Mouse (Mus musculus) neural tube, embryonic 13.5 days (tissue): ENCODE data around the gene Grin3b. TPM values are rescaled to one million over a fixed set of nuclear protein-coding genes. Genes with fewer than 3 reads are reported as not detected.

ENCODE experiments used
- ATAC-seq: fragments of 200-750 bp; cut with Nextera tagmentation; 2 replicates; pipeline ENCODE4 v1.8.0; 2017; ENCODE audit warnings: low read depth, mild to moderate bottlenecking, moderate TSS enrichment, moderate library complexity
- H3K27ac ChIP-seq: fragments of 300-500 bp; sonication (generic); replicated peaks from 2 replicates; pipeline ENCODE4 v1.5.1; 2015; ENCODE audit warnings: moderate library complexity, mild to moderate bottlenecking, inconsistent platforms
- H3K27me3 ChIP-seq: fragments of 300-500 bp; sonication (generic); 2 replicates; pipeline ENCODE4 v1.6.1; 2015; ENCODE audit warnings: mild to moderate bottlenecking, inconsistent platforms
- H3K36me3 ChIP-seq: fragments of 300-500 bp; sonication (generic); 2 replicates; pipeline ENCODE4 v1.6.1; 2015; ENCODE audit warnings: mild to moderate bottlenecking, inconsistent platforms
- H3K4me1 ChIP-seq: fragments of 300-500 bp; sonication (generic); replicated peaks from 2 replicates; pipeline ENCODE4 v1.6.1; 2015; ENCODE audit warnings: inconsistent platforms
- H3K4me2 ChIP-seq: fragments of 300-500 bp; sonication (generic); 2 replicates; pipeline ENCODE4 v1.6.1; 2015; ENCODE audit warnings: inconsistent platforms, mild to moderate bottlenecking, moderate library complexity
- H3K4me3 ChIP-seq: fragments of 300-500 bp; sonication (generic); 2 replicates; pipeline ENCODE4 v1.5.1; 2015; ENCODE audit warnings: mild to moderate bottlenecking, inconsistent platforms
- H3K9ac ChIP-seq: fragments of 300-500 bp; sonication (generic); 2 replicates; pipeline ENCODE4 v1.6.1; 2015; ENCODE audit warnings: moderate library complexity, mild to moderate bottlenecking, inconsistent platforms
- H3K9me3 ChIP-seq: fragments of 300-500 bp; sonication (generic); 2 replicates; pipeline ENCODE4 v1.6.1; 2016; ENCODE audit warnings: inconsistent platforms
- WGBS: fragments of 180-500 bp; shearing (Covaris S2); methylation state at CpG from one replicate; pipeline ENCODE4 v1.1.7; 2015; 5-methylcytosine and 5-hydroxymethylcytosine counted together
- polyA plus RNA-seq: library from polyadenylated mRNA; unstranded; fragments of >200 nt; fragmentation: Nextera tagmentation; extraction: Ambion mirVana; gene quantifications from 2 replicates; pipeline ENCODE4 v1.2.1, GENCODE M21; 2015

The Grin3b gene
- polyA plus RNA-seq, 1 experiment from 2014 or later, result 0.61 TPM

DNA sequence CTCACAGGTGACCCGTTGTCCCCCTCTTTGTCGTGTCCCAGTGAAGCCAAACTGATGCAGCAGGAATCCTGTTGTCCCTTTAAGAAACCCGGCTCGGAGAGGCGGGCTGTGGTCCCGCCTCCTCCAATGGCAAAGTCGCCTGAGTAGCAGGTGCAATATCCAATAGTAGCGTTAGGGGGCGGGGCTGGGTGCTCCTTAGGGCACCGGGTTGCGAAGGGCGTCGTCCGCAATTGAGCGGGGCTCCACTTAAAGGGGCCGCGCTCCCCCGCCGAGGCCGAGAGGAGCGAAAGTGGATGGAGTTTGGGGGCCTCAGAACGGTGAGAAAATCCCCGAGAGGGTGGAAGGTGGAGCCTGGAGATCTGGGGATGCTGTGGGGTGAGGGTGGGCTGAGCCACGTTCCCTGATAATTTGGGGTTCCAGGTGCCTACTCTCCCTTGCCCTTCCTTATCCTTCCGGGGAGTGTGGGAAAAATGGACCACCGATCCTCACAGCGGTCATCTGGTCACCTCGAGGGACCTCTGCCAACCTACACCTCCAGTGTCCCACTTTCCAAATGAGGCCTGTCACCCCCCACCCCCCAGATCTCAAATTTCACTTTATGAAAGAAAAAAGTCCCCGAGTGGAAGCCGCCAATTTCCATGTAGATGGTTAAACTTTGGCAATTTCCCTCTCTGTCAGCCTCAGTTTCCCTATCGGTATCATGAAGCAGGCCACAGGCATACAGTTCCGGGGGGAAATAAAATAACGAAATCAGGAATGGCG lies 25.9 kb downstream of the Grin3b start, which contains the start of gene Abca7:
TSS of gene Abca7 (plus strand) at position 223 of the 762 bp plus-strand sequence.
- peak within 1 kb of the TSS; percentile 70 for H3K4me2 ChIP-seq
- peaks cover 13% of the 10 kb centered on the region for H3K27me3 ChIP-seq
- H3K9me3 ChIP-seq, result 0 out of 2 replicates have a peak, but pooled peaks cover 3% of the 10 kb centered on the region
- WGBS, result 1% methylated on average over 34 of the region's 34 CpGs
- H3K27ac ChIP-seq, result peak within 1 kb of the TSS; percentile 68
- H3K4me3 ChIP-seq, result peak within 1 kb of the TSS; percentile 51
- peaks cover 17% of the 10 kb centered on the region for H3K4me1 ChIP-seq
- ATAC-seq, result peak; percentile 85
- H3K36me3 ChIP-seq, result peaks cover 5% of the 10 kb centered on the region; the same call in 1 of the 2 replicates
- H3K9ac ChIP-seq, result peak within 1 kb of the TSS; percentile 74

DNA sequence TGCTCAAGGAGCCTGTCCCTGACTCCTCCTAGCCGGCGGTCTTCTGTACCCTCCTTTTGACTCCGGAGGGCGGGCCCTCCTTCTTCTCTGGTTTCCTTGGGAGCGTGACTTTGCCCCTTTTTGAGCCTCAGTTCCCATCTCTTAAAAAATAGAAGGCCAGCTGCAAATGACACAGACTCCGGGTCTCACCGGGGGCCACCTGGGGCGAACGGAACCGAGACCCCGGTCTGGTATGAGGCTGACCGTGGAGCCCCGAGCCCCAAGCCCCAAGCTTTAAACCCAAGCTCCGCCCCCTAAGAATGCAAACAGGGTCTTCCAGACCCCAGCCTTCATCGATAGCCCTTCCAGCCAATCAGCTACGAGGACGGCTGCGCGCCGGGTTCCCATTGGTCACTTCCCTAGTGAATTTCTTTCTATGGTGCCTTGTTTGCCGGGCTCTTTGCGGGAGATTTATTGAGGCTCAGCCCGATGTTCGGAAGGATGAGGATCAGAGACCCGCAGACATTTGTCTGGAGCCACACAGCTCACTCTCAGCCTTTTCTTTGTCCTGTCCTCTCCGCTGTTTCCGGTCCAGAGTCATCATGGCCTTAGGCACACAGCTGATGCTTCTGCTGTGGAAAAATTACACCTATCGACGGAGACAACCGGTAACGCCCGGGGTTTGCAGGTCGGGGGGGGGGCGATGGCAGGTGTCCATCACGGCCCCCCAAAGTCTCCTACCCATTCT lies 26.7 kb downstream of the Grin3b start:
- Histone ChIP-seq H3K27ac (peak overlapping the region; percentile 68), H3K4me2 (peak overlapping the region; percentile 70), H3K9me3 (no peaks in the 10 kb centered on the region), H3K4me3 (peak overlapping the region; percentile 51), H3K9ac (peak overlapping the region; percentile 74), H3K4me1 (peaks cover 17% of the 10 kb centered on the region), H3K27me3 (peaks cover 21% of the 10 kb centered on the region), H3K36me3 (peaks cover 5% of the 10 kb centered on the region; the same call in 1 of the 2 replicates)
- under 1% methylated on average over 35 of the region's 35 CpGs for WGBS
- peak; percentile 78 for ATAC-seq

DNA sequence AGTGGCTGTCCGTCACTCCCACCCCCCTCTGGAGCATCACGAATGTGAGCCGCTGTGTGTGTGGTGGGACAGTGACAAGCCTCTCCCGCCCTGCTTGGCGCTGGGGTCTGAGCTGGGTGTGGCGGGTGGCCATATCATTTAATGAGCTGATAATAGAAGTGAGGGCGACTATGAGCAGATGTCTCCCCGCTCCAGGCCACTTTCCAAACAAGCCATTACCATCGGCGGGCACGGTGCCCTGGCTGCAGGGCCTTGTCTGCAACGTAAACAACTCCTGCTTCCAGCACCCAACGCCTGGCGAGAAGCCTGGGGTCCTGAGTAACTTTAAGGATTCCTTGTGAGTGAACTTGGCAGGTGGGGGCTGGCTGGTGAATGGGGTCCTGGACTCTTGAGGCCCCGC lies 27.3 kb downstream of the Grin3b start:
- no peaks in the 10 kb centered on the region for H3K9me3 ChIP-seq
- peak overlapping the region; percentile 68 for H3K27ac ChIP-seq
- peak overlapping the region; percentile 59 for H3K9ac ChIP-seq
- ATAC-seq, result peak; percentile 25
- peak overlapping the region; percentile 51 for H3K4me3 ChIP-seq
- H3K4me2 ChIP-seq, result peak overlapping the region; percentile 70
- H3K4me1 ChIP-seq, result peaks cover 17% of the 10 kb centered on the region
- H3K36me3 ChIP-seq, result peaks cover 5% of the 10 kb centered on the region; the same call in 1 of the 2 replicates
- peaks cover 26% of the 10 kb centered on the region for H3K27me3 ChIP-seq
- whole genome bisulfite sequencing, result 5% methylated on average over 15 of the region's 15 CpGs

DNA sequence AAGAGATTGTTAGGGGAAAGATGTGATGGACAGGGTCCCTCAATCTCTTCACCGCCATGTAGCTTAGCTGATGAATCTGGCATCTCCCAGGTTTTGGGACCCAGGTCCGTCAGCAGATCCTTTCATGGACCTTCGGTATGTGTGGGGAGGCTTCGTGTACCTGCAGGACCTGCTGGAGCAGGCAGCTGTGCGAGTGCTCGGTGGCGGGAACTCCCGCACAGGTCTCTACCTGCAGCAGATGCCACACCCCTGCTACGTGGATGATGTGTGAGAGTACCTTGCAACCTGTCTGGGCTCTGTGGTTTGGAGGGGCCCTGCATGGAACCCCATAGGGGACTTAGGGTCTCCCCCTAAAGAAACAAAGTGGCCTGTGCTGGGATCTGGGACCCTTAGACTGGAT lies 31.4 kb downstream of the Grin3b start:
- WGBS, result 72% methylated on average over 9 of the region's 9 CpGs
- Histone ChIP-seq H3K4me2 (no peak overlapping the region), H3K27ac (no peak overlapping the region), H3K9me3 (no peaks in the 10 kb centered on the region), H3K27me3 (peaks cover 37% of the 10 kb centered on the region), H3K4me3 (no peak overlapping the region), H3K36me3 (peaks cover 7% of the 10 kb centered on the region; the same call in 1 of the 2 replicates), H3K9ac (0 out of 2 replicates have a peak overlapping the region, but pooled peaks have one; percentile 0), H3K4me1 (peaks cover 15% of the 10 kb centered on the region)
- ATAC-seq, result no peak

DNA sequence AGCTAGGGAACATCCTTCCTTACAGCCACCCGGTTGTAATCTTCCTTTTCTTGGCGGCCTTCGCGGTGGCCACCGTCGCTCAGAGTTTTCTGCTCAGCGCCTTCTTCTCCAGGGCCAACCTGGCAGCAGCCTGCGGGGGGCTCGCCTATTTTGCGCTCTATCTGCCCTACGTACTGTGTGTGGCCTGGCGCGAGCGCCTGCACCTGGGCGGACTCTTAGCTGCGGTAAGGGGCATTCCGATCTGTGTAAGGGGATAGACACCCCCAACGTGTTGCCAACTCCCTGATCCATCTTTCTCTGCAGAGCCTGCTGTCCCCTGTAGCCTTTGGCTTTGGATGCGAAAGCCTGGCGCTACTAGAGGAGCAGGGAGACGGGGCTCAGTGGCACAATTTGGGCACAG lies 32.3 kb downstream of the Grin3b start:
- H3K9me3 ChIP-seq, result no peaks in the 10 kb centered on the region
- H3K4me2 ChIP-seq, result no peak overlapping the region
- peaks cover 11% of the 10 kb centered on the region for H3K36me3 ChIP-seq
- H3K27me3 ChIP-seq, result peaks cover 37% of the 10 kb centered on the region
- no peak overlapping the region for H3K27ac ChIP-seq
- peaks cover 10% of the 10 kb centered on the region for H3K4me1 ChIP-seq
- H3K9ac ChIP-seq, result 0 out of 2 replicates have a peak overlapping the region, but pooled peaks have one; percentile 39
- WGBS, result 28% methylated on average over 21 of the region's 21 CpGs
- ATAC-seq, result no peak
- no peak overlapping the region for H3K4me3 ChIP-seq

DNA sequence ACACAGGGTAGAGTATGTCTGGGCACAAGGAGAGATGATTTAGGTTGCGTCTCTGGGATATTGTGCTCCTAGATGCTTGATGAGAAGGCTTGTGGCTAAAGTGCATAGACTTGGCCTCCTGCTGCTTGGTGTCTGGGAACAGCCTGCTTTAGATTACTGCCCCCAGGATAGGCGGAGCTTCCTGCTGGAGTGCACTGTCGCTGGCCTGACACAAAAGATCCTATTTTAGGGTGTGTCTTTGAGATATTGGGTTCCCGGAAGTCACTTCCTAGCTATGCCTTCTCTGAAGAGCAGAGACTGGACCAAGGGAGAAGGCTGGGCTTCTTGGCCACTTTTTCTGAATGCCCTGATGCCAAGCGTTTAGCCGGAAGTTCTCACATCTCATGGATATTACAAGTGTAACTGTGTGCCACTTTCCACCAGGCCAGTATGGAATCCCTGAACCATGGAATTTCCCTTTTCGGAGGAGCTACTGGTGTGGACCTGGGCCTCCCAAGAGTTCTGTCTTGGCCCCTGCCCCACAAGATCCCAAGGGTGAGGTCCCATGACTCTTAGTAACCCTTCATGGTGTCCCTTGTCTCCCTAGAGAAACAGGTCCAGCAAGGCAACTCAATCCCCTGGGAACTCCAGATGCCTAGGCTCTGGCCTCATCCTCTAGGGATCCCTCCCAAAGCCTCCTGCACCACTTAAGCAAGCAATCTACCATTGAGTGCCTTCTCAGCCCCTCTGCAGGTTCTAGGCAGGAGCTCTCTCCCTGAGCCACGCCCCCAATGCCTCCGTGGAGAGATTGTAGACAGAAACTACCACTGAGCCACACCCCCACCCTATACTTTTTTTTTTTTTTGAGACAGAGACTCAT lies 33.1 kb downstream of the Grin3b start:
- Histone ChIP-seq H3K36me3 (peaks cover 19% of the 10 kb centered on the region), H3K9ac (no peak overlapping the region), H3K27ac (no peak overlapping the region), H3K27me3 (peaks cover 37% of the 10 kb centered on the region), H3K9me3 (no peaks in the 10 kb centered on the region), H3K4me3 (no peak overlapping the region), H3K4me2 (no peak overlapping the region), H3K4me1 (peaks cover 2% of the 10 kb centered on the region; the same call in 1 of the 2 replicates)
- no peak for ATAC-seq
- WGBS, result 53% methylated on average over 9 of the region's 9 CpGs

DNA sequence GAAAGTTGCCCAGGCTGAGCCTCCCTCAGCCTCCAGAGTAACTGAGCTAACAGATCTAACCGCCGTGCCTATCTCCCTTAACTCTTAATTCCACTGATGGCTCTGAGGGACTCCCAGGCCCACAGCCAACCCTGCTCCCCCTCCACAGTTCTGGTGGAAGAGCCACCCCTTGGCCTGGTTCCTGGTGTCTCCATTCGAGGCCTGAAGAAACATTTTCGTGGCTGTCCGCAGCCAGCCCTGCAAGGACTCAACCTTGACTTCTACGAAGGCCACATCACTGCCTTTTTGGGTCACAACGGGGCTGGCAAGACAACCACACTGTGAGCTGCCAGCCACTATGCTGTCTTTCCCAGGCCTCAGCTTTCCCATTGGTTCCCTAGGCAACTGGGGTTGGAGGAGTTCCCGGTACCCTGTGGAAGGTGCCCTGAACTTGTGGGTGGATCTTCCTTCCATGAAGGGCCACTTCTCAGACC lies 33.8 kb downstream of the Grin3b start:
- H3K4me3 ChIP-seq, result no peak overlapping the region
- 91% methylated on average over 8 of the region's 8 CpGs for WGBS
- no peaks in the 10 kb centered on the region for H3K9me3 ChIP-seq
- no peaks in the 10 kb centered on the region; the same call in 1 of the 2 replicates for H3K4me1 ChIP-seq
- no peak overlapping the region for H3K4me2 ChIP-seq
- H3K27ac ChIP-seq, result no peak overlapping the region
- no peak for ATAC-seq
- peaks cover 26% of the 10 kb centered on the region for H3K36me3 ChIP-seq
- no peak overlapping the region for H3K9ac ChIP-seq
- H3K27me3 ChIP-seq, result peaks cover 37% of the 10 kb centered on the region

DNA sequence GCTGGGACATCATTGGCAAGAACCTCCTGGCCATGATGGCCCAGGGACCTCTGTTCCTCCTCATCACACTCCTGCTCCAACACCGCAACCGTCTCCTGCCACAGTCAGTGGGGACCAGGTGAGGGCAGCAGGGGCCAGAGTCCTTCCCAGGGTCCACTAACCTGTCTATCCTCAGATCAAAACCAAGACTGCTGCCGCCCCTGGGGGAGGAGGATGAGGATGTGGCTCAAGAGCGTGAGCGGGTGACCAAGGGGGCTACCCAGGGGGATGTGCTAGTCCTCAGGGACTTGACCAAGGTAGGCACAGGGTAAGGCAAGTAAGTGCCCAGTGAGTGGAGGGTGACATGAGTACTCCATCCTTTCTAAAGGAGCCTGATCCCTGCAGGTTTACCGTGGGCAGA lies 41.2 kb downstream of the Grin3b start:
- peaks cover 60% of the 10 kb centered on the region for H3K27me3 ChIP-seq
- 87% methylated on average over 6 of the region's 6 CpGs for WGBS
- no peak overlapping the region for H3K27ac ChIP-seq
- no peak overlapping the region for H3K9ac ChIP-seq
- peaks cover 70% of the 10 kb centered on the region for H3K36me3 ChIP-seq
- no peak overlapping the region for H3K4me3 ChIP-seq
- H3K4me2 ChIP-seq, result no peak overlapping the region
- no peak for ATAC-seq
- H3K4me1 ChIP-seq, result no peaks in the 10 kb centered on the region
- H3K9me3 ChIP-seq, result peaks cover 20% of the 10 kb centered on the region

DNA sequence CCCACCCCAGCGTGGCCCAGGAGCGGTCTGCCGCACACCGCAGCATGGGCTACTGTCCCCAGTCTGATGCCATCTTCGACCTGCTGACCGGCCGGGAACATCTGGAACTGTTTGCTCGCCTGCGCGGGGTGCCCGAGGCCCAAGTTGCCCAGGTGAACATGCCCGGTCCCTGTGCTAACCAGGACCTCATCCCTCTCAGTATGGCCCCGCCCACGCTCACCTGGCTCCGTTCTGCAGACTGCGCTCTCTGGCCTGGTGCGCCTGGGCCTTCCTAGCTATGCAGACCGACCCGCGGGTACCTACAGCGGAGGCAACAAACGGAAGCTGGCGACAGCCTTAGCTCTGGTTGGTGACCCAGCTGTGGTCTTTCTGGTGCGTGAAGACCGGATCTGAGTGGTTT lies 43.1 kb downstream of the Grin3b start:
- ATAC-seq, result no peak
- Histone ChIP-seq H3K4me1 (no peaks in the 10 kb centered on the region), H3K36me3 (peaks cover 59% of the 10 kb centered on the region), H3K9me3 (peaks cover 20% of the 10 kb centered on the region), H3K4me2 (no peak overlapping the region), H3K4me3 (no peak overlapping the region), H3K9ac (no peak overlapping the region), H3K27me3 (peaks cover 73% of the 10 kb centered on the region), H3K27ac (no peak overlapping the region)
- WGBS, result 31% methylated on average over 25 of the region's 25 CpGs

DNA sequence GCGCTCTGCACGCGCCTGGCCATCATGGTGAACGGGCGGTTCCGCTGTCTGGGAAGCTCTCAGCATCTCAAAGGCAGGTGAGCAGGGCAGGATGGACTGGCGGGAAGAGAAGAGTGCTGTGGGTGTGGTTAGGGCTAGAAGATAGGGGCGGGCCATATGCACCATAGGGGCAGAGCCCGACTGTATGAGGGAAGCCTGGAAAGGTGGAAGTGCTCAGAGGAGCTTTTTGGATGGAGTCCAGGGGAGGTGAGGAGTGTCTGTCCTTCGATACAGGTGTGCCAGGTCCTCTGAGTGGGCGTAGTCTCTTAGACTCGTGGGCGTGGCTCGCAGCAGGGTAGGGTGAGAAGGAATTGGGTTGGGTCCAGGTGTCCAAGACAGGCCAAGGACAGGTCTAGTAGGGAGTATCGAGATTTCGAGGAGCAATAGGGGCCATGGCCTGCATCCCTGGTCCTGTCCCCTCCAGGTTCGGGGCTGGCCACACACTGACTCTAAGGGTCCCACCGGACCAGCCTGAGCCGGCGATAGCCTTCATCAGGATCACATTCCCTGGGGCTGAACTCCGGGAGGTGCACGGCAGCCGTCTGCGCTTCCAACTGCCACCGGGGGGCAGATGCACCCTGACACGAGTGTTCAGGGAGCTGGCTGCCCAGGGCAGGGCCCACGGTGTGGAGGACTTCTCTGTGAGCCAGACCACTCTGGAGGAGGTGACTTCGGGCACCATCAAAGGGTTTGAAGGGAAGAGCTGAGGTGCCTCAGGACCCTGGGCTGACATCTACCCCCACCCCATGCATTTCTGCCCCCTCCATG lies 44.2 kb downstream of the Grin3b start:
- H3K27ac ChIP-seq, result no peak overlapping the region
- H3K9me3 ChIP-seq, result peaks cover 18% of the 10 kb centered on the region
- 23% methylated on average over 28 of the region's 28 CpGs for WGBS
- no peak for ATAC-seq
- peaks cover 7% of the 10 kb centered on the region; the same call in 1 of the 2 replicates for H3K4me1 ChIP-seq
- H3K9ac ChIP-seq, result no peak overlapping the region
- no peak overlapping the region for H3K4me3 ChIP-seq
- H3K27me3 ChIP-seq, result peaks cover 84% of the 10 kb centered on the region
- no peak overlapping the region for H3K4me2 ChIP-seq
- peaks cover 48% of the 10 kb centered on the region for H3K36me3 ChIP-seq

DNA sequence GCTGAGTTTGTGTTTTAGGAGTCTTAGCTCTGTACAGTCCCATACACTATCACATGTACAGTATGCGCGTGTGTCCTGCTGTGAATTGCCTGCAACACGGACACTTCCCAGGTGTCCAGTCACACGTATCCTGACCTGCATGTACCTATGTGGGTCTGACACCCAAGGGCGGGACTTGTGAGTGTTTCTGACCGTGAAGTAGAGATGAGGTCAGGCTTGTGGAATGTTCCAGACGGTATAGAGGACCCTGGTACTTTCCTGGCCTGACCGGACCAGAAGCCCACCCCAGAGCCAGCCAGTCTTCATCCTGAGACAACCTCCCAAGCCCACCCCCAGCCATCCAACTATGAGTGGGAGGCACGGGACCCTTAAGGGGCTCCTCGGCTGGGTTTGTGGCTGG lies 45.1 kb downstream of the Grin3b start:
- H3K27ac ChIP-seq, result no peak overlapping the region
- no peak overlapping the region for H3K4me2 ChIP-seq
- H3K9me3 ChIP-seq, result peaks cover 9% of the 10 kb centered on the region
- no peak overlapping the region for H3K9ac ChIP-seq
- WGBS, result 79% methylated on average over 10 of the region's 10 CpGs
- H3K27me3 ChIP-seq, result peaks cover 93% of the 10 kb centered on the region
- H3K4me1 ChIP-seq, result peaks cover 9% of the 10 kb centered on the region; the same call in 1 of the 2 replicates
- ATAC-seq, result no peak
- H3K4me3 ChIP-seq, result no peak overlapping the region
- peaks cover 39% of the 10 kb centered on the region for H3K36me3 ChIP-seq
